In the genomic region with DNA sequence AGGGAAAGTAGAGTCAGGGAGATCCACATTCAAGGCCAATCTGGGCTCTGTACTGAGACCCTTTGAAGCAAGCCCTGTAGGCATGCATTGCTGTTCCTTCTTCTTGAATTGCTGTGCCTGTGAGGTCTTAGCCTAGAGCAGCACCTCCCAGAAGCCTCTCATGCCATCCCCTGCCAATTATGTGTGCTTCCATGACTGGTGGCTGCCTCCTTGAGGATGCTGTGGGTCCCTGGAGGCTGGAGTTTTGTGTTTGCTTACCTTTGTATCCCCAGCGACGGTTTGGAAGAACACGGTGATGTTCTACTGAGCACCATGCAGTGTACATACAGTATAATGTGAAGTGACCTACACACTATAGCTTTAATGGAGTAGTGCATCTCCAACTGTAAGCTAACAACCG, we compare ENCODE assay signal across 14 mouse cellular contexts.
"Had no signal": no experiment of that assay in that cellular context is flagged by ENCODE, and none has a peak within 500 bp of the region (broad histone marks: within the 10 kb centered on the region; RNA-seq: fewer than 3 reads in every experiment).

No protein-coding gene starts in this region.

- H3K27me3 ChIP-seq: limb, embryonic 13.5 days; neural tube, embryonic 13.5 days; stomach, embryonic 15.5 days had no signal

- H3K4me2 ChIP-seq: limb, embryonic 13.5 days; midbrain, embryonic 13.5 days; neural tube, embryonic 13.5 days; stomach, embryonic 15.5 days had no signal

- H3K4me3 ChIP-seq: limb, embryonic 13.5 days; midbrain, embryonic 13.5 days; neural tube, embryonic 13.5 days; stomach, embryonic 15.5 days had no signal

- H3K9ac ChIP-seq: limb, embryonic 13.5 days; liver, embryonic 14.5 days; midbrain, embryonic 13.5 days; neural tube, embryonic 13.5 days; stomach, embryonic 15.5 days had no signal

- H3K9me3 ChIP-seq: limb, embryonic 13.5 days; midbrain, embryonic 13.5 days; neural tube, embryonic 13.5 days; stomach, embryonic 15.5 days had no signal

- DNase-seq: kidney, adult 9 months; kidney, postnatal 36 days; layer of hippocampus, adult 9-11 months; layer of hippocampus, postnatal 36 days; left cerebral cortex, postnatal 4 days; lung, adult 18-20 months; retina, postnatal 1 day; right cerebral cortex, postnatal 4 days had no signal

- ATAC-seq: midbrain, embryonic 13.5 days had no signal

- H3K36me3 ChIP-seq: limb, embryonic 13.5 days; midbrain, embryonic 13.5 days; neural tube, embryonic 13.5 days; stomach, embryonic 15.5 days had no signal

- H3K27ac ChIP-seq: kidney, postnatal 0 days; limb, embryonic 13.5 days; liver, embryonic 14.5 days; midbrain, embryonic 13.5 days; neural tube, embryonic 13.5 days; stomach, embryonic 15.5 days had no signal
